Mouse (Mus musculus) adrenal gland (tissue): ENCODE measurements around the gene Hspb6.

Source experiments
- intact Hi-C: fragments of 180-260 bp; cut with DNase I; formaldehyde crosslinking; loops from one replicate; pipeline ENCODE4 v1.15.1; 2025
- long read RNA-seq, 2 experiments: library from polyadenylated mRNA; unstranded; transcript quantifications; one replicate each; pipeline ENCODE4 v2.0.0; 2020; ENCODE audit warnings: borderline replicate concordance in 1 of 2; ENCODE audit not compliant: insufficient replicate concordance in 1 of 2

Gene Hspb6
- long read RNA-seq, experiment 1, transcript Hspb6-201 (3 exons, 1,363 nt), result major isoform, 6 of 9 reads
- long read RNA-seq, experiment 1, partial matches to known transcripts, result 0 of 9 reads
- long read RNA-seq, experiment 1, other reads (novel, unspliced or antisense), result 3 of 9 reads
- long read RNA-seq, experiment 2, partial matches to known transcripts, result 2 of 10 reads
- long read RNA-seq, experiment 2, other reads (novel, unspliced or antisense), result 0 of 10 reads

- intact Hi-C loops, result no loop called here
Observed at GRCm38 (mm10) chr7:30552102-30553020, at the start of gene Hspb6, which contains the start of gene Proser3. Gene Hspb6, plus strand, starts transcription at chr7:30552178. Gene Proser3, minus strand, starts transcription at chr7:30552299.

- intact Hi-C loops, result no loop called here
Observed at GRCm38 (mm10) chr7:30508061-30508460, 43.9 kb upstream of the Hspb6 start.

DNA sequence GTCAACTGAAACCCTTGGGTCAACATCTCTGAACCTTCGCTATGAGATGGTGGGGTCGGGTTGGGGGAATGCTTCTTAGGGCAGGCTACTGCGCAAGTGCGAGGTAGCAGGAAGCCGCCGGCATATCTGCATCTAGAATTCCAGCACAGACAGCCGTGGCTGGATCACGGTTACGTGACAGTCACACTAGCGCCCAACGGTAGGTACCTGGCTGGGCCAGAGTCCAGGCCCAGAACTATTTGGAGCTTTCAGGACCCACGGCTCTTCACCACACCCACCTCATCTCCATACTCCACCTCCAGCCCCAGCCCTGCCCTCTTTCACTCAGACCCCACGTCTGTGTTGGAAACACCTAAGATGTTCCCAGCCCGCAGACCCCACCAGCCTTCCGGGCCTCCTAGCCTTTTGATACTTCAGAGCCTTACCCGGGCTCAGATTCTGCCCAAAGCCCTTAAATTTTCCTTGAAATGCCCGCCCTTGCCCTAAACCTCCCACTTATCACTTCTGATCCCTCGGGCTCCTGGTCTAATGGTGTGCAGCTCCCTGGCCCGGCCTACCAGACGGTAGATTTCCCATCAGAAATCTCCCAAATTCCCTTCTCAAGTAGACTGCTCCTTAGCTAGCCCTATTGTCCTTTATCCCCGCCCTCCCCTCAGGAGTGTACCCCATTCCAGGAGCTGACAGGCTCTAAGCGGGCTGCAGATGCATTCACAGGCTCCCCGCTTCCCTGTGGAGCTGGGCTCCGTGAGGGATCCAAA, 36.8 kb upstream of the Hspb6 start:
- intact Hi-C loops, result no loop called here

DNA sequence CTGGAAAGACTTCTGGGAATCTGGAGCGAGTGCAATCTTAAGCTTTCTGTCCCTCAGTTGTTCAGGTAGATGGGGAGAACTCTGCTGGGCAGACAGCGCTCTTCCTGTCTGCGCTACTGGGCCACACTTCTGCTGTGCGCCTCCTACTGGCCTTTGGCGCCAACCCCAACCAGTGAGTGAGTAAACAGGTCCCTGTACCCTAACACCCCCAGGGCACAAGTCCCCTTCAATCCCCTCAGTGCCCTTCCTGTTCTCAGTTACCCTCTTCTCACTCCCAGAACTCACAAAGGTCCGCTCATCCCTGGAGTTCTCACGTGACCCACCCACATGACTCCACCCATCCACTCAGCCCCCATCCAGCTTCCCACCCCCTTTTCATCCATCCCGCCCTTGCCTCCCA, 33.7 kb upstream of the Hspb6 start:
- intact Hi-C loops, result no loop called here

- intact Hi-C loops, result no loop called here
Observed at GRCm38 (mm10) chr7:30520396-30520795, 31.6 kb upstream of the Hspb6 start.

DNA sequence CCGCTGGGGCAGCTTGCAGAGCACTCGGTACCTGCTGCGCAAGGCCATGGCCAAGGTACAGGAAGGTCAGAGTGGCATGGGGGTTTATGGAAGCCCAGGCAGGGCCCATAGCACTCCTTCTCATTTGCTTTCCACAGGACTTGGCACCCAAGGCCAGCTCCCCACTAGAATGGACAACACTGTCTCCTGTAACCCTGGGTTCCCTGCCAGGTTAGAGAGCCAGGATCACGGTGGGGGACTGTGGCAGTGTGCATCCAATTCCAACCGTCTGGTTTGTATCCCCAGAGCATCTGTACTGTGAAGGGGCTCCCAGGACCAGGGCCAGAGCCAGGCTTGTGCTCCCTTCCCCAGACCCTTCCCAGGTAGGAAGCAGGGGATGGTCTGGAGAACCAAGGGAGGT, 31.1 kb upstream of the Hspb6 start:
- intact Hi-C loops, result no loop called here

- intact Hi-C loops, result no loop called here
Observed at GRCm38 (mm10) chr7:30522871-30523270, 29.1 kb upstream of the Hspb6 start.

DNA sequence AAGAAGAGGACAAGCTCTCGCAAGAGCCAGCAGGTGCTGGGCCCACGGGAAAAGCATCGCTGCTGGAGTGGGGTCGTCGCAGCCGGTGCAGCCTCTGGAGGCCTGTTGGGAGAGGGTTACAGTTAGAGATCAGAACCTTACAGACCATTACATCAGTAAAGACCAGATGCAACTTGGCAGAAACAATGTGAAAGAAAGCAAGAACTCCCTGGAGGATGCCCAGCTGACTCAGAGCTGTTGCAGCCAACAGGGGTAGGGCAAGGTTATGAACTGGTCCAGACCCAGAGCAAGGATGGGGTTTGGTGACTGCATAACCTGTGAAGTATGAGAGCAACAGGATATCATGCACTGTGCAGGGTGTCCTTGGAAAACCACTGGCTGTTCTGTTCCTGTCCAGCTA, 27.5 kb upstream of the Hspb6 start:
- intact Hi-C loops, result no loop called here

DNA sequence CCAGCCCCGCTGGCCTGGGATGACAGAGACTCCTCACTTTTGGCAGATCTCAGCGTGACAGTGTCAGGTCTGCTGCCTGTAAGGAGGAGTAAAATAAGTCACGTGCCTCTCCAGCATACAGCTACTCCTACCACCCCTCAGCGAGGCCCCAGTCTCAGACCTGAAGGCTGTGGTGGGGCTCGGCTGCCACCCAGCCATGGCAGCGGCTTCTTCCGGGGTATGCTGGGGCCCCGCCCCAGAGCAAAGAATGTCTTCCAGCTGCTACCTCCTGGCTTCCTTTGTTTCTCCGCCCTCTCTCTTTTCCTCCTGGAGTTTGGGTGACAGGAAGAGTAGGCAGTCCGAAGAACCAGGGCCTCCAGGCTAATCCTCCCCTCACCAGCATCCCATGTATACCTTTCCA, 26.0 kb upstream of the Hspb6 start:
- intact Hi-C loops, result no loop called here

DNA sequence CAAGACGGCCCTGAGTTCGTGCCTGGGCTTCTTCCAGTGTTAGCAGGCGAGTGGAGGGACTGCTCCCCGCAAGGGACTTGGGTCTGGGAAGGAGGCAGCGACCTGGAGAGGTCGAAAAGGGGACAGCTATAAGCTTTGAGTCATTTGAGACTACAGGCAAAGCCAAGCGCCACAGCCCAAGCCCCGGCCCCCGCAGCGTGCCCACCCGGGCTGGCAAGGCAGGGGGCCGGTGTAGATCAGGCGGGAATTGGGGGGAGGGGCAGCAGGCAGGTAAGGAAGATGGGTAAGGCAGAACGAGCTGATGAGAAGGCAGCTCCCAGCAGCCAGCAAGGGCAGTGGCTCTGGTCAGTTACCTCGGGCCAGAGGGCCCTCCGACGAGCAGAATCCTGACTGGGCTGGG, 25.6 kb upstream of the Hspb6 start:
- intact Hi-C loops, result no loop called here

DNA sequence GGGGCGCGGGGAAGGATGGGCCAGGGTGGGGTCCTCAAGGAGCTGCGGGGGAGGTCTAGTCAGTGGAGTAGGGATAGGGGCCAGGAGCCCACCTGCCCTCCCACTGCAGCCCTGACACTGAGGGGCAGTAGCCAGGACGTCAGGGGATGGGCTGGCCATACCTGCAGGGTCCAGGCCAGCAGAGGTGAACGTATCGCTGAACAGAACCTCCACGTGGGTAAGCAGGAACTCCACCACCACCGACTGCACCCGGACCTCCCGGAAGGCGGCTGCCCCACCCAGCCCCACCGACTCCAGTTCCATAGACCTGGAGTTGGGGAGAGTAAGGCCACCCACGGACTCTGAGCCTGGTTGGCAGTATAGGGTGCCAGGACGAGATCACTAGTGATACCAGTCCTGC, 25.0 kb upstream of the Hspb6 start:
- intact Hi-C loops, result no loop called here

- intact Hi-C loops, result no loop called here
Observed at GRCm38 (mm10) chr7:30531291-30531815, 20.6 kb upstream of the Hspb6 start.

DNA sequence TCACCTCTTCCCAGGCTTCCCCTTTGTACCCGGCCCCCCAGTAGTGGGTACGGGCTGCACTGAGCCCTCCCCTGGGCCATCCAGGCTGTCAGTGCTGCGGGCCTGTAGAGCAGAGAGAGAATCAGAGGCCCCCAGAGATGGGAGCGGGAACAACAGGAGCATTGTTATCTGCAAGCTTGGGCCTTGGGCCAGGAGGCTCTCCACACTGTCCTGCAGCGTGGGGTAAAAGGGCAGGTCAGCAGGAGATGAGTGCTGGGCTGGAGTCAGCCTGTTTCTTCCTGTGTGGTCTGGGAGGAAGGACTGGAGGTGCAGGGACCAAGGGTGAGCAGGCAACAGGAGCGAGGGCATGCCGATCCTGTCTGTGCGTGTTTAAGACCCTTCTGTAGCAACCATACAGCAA, 19.0 kb upstream of the Hspb6 start:
- intact Hi-C loops, result no loop called here

DNA sequence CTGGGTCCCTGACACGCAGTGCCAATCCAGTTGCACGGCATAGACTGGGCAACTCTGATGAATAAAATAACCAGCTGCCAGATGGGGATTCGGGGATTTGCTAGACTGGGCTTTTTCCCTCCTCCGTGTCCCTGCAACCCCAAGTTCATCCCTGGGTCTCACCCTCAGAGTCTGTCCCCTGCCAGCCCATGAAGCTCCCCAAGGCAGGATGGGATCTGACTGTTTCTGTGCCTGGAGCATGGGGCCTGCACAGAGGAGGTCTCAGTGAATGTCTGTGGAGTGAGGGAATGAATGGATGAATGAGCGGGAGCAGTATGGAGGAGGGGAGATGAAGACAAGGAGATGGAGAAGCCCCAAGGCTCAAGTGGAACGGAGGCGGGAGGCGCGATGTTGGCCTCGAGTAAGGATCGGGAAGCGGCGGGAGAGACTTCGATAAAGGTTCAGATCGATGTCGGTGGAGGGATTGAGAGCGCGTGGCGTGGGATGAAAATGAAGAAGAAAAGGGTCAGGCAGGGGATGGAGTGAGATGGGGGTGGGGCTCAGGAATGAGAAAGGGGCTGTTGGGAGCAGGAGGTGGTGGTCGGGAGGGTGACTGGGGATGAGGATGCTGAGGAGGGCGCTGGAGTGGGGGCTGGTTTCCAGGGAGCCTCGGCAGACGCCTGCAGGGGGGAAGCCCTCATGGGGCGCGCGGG, 17.9 kb upstream of the Hspb6 start:
- intact Hi-C loops, result no loop called here

DNA sequence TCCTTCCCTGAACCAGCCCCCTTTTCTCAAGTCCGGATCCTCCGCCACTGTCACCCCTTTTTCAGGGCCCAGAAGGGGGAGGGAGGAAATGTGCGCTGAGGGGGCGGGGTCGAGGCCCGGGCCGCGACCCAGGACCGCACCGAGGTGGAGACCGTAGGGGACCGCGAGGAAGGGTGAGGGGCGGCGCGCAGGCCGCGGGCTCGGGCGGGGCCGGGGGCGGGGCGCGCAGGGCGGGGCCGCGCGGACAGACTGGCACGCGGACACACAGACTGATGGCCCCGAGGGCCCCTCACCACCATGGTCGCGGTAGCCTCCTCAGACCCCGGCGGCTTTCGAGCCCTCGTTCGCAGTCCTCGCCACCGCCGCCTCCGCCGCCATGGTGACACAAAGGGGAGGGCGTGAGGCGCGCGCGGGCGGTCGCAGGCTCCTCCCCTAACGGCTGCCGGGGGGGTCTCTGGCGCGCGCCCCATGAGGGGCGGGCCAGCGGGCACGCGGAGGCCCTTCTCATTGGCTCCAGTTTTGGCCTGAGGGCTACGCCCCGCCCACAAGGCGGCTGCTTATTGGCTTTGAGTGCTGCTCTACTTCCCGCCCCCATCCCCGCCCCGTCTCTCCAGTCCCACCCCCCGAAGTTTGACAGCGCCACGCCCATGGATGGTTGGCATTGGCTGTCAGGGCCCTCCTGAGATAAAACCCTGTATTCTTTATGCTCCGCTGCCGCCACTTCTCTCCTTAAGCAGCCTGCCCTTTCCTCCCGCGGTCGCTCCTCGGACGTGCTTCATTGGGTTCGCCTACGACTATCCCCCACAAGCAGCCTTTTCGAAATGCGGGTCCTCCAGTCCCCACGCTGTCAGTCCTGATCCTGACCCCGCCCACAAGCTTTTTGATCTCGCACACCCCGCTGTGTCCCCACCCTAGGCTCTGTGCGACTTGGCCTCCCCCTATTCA, 17.1 kb upstream of the Hspb6 start, which contains the start of gene Arhgap33:
Arhgap33 (minus strand) TSS at position 428 of the 945 bp plus-strand sequence.
- intact Hi-C loops, result no loop called here

- intact Hi-C loops, result no loop called here
Observed at GRCm38 (mm10) chr7:30540572-30540971, 11.4 kb upstream of the Hspb6 start.

DNA sequence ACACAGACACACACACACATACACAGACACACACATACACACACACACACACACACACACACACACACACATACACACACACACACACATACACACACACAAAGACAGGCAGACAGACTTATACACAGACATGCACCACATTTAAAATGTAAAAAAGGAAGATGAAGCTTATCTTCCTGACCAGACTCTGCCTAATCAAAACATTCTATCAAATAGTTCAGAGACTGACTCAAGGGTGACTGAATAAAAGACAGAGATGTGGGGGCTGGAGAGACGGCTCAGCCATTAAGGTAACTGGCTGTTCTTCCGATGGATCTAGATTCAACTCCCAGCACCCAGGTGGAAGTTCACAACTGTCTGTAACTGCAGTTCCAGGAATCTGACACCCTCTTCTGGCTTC, 7.7 kb upstream of the Hspb6 start:
- intact Hi-C loops, result no loop called here

- intact Hi-C loops, result no loop called here
Observed at GRCm38 (mm10) chr7:30549880-30550279, 2.1 kb upstream of the Hspb6 start.

DNA sequence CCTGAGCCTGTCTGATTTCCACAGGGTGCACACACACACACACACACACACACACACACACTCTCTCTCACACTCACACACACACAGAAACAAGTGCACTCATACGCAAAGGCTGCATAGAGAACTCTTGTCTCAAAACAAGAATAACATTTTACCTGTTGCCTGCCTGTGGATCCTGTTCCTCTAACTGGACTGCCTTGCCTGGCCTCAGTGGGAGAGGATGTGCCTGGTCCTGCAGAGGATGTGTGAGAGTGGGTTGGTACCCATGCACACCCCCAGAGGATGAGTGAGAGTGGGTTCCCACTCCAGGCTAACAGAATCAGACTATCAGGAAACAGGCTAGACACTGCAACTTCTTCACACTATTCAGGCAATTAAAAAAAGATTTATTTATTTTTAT, 1.4 kb upstream of the Hspb6 start:
- intact Hi-C loops, result no loop called here
